Mouse (Mus musculus): ENCODE data around the gene Traf5.
A peak's percentile ranks its signal among the peaks of the same experiment; 100 is the strongest.

Traf5 gene

DNA sequence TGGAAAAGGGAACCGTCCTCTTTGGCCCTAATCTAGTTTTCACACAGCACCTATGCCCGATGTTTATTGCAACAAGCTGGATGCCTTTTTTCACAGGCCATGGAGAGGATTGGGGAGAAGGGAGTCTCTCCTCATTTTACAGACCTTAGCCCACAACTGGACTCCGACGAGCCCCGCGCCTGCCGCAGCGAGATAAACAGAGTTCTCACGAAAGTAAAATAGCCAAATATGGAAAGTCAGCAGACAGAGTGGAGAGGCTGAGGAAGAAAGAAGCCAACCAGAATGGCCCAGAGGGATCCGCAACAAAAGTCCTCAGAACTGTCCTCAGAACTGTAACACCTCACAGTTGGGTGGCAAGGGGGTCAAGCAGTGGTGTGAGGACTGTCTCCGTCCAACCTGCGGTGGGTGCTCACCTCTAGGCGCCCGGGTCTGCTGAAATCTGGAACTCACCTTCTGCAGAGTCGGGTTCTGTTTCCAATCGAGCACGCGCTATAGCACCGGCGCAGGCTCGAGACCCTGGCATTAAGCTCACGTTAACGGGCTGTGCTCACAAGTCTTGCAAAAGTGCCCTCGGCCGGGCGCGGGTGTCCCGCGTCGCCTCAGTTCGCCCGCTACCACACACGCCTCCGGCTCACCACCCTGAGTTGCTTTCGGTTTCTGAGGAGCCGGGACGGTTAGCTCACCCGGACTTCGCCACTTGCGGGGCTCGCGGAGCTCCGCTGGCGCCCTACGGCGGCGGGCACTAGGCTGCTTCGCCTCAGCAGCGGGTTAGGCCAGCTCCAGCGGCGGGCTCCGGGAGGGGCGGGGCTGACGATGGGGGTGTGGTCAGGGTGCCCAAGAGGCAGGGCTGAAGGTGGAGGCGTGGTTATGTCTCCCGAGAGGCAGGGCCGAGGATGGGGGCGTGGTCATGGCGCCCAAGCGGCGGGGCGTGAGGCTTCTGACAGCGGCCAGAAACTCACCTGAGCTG lies at the start of gene Traf5:
Gene Traf5, minus strand, starts transcription at position 754 of the 967 bp plus-strand sequence.
- DNase-seq (ENCODE audit: low spot score in 2 of 2), result peak; percentile 99 to 100

DNA sequence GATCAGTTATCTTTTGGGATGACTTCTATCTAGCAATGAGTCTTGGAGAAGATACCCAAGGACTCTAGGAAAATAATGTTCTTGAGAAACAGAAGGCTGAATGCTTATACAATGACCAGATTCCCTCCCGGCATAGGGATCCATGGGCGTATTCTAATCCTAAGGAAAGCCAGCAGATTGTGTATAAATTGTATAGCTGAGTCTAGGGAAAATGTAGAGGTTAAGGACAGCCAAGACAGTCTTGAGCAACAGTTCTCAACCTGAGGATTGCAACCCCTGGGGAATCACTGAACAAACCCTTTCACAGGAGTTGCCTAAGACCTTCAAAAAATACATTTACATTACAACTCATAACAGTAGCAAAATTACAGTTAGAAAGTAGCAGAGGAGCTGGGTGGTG lies 48.0 kb upstream of the Traf5 start:
- no peak for DNase-seq (ENCODE audit: low spot score in 2 of 2)

DNA sequence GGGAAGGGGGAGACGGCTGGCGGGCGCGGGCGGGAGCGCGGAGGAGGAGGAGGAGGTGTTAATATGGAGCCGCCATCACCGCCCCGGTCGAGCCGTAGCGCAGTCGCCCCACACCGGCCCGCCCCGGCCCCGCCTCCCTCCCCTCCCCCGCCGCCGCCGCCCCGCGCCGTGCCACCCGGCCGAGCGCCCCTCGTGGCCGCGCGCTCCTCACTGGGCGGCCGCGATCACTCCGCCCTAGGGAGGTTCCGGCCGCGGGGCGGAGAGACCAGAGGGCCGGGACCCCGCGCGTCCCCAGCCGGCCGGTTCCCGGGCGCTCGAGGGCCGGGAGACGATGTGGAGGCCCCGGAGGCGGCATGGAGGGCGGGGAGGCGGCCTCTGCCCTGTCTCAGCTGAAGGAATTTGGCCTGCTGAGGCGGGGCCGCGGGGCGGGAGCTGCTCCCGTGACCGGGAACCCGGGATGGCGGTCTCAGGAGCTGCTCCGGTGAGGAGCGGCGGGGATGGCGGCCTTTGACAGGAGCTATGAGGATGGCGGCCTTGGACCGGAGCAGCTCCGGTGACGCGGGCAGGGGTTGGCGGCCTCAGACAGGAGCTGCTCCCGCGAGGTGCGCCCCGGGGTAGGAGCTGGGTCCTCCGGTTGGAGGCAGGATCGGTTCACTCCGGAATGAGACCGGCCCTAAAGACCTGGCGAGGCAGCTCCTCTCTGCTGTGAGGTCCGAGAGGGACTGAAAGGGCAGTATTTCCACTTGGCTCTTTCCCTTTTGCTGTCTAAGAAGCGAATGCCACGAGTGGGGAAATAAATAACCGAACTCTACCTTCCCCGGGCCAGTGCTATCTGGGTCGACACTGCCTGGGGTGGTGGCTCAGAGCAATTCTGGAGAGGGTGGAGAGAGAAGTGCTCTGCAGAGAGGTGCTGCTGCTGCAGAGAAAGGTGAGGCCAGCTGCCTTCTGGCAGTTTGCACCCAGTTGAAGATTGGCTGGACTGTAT lies 45.9 kb upstream of the Traf5 start, which contains the start of gene Rcor3:
Gene Rcor3, minus strand, starts transcription at position 137 of the 985 bp plus-strand sequence.
- peak; percentile 80 to 92 for DNase-seq (ENCODE audit: low spot score in 2 of 2)

DNA sequence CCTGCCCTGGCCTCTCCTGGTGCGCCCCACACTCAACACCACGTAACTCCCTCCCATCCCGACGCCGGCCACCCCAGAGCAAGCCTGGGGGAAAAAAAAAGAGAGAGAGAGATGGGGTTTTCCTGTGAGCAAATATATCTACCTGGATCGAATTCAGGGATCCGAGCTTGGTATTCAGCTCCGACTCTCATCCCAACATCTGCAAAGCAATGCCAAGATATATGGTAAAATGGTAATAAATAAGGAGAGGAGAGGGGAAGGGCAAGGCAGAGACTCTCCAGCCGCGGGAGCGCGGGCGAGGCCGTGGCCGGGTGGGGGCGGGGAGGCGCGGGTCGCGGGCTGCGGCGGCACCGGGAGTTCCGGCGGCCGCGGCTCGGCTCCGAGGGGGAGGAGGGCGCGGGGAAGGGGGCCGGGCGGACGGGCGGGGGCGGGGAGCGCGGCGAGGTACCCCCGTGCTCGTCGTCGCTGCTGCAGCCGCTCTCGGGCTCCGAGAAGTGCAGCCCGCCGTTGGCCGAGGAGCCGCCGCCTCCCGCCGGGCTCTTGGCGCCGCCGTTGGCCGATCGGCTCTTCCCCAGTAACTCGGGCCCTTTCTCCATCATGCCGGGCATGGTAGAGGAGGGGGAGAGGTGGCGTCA lies 45.0 kb upstream of the Traf5 start:
- no peak for DNase-seq (ENCODE audit: low spot score in 2 of 2)

DNA sequence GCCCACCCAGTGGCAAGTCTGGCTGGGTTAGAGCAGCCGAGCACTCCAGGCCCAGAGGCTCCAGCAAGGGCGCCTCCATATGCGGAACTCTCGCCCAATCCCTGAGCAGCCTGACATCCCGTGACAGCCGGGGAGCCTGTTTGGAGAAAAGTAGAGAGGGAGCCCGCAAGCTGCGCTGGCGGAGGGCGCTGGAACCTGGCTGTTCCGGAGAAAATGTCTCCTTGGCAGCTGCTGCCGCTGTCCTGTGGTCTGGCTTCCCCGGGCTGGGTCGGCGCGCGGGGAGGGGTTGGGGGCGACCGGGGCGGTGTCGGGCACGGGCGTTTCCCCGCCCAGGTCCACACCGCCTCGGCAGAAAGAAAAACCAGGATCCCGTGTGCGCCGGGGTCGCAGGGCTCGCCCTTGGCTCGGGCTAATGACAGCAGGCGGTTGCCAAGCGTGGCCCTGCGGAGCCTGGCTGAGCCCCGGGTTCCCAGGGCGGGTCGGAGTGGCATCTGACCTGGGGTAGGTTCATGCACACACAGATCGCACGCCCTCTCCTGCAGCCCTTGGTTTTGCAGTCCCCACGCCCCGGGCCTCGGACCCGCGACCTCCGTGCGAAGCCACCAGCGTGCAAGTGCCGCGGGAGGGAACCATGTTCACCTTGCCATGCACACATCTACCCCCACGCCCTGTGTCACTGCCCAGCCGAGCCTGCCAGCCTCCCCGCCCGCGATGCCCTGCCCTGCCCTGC lies 44.4 kb upstream of the Traf5 start:
- peak; percentile 73 to 86 for DNase-seq (ENCODE audit: low spot score in 2 of 2)

DNA sequence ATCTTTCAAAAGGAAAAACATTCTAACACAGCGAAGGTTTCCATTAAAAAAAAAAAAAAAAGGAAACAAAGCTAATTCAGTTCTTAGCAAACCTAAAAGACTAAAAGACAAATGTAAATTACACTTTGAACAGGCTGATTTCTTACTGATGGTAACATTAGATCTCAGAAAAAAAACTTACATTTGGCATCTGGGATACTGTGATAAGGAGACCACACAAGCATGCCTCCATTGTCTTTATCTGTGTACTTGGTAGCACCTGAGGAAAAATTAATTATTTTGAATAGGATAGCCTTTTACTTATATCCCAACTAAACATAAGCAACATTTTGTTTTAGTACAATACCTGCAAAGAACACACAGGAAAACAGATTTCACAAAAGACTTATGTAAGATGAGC lies 37.8 kb upstream of the Traf5 start:
- DNase-seq (ENCODE audit: low spot score in 2 of 2), result no peak

DNA sequence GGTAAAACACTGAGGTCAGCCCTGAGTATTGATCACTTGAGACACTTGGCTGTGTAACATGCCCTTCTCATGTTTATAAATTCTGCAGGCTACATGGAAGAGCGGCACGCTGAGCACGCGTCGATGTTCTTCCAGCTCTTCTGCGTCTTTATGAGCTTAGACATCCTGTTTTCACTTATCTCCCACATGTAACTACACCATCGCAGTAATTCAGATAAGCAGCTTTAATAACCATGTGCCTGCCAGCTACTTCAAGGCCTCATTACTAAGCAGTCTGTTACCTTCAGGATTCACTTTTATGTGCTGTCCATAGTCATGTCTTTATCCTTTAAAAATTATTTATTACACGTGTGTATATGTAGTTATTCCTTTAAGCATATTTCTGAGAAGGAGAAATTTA lies 36.0 kb upstream of the Traf5 start:
- DNase-seq (ENCODE audit: low spot score in 2 of 2), result no peak

DNA sequence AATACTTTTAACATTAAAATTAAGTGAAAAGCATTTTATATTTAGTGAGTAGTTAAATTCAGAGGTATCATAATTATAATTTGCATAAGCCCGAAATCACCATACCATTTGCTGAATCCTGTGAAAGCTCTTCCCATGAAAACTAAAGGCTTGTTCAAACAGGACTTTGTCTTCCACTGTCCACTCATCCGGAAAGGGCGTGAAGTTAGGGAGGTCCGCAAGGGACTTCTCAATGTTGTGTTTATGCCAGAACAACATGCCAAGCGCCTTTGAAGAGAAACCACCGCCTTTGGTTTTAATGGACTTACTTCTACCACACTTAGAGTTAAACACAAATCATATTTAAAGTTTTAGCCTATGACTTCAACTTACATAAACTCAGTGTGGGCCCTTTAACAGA lies 33.4 kb upstream of the Traf5 start:
- no peak for DNase-seq (ENCODE audit: low spot score in 2 of 2)

DNA sequence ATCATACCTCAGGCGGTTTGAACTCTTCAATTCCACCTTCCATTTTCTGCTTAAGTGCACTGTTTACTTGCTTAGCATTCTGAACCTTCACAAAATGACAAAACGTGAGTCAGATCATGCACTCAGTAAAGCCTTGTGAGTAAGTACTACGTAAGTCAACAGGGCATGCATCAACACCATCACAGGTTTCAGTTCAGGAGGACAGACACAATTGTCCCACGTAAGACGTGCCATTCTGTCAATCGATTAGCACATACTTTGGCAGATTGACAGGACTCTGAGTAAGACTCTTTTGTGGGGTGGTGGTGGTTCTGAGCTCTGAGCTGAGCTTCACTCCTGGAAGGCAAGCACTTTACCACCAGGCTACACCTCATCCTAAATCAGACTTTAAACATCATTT lies 23.9 kb upstream of the Traf5 start:
- DNase-seq (ENCODE audit: low spot score in 2 of 2), result no peak

DNA sequence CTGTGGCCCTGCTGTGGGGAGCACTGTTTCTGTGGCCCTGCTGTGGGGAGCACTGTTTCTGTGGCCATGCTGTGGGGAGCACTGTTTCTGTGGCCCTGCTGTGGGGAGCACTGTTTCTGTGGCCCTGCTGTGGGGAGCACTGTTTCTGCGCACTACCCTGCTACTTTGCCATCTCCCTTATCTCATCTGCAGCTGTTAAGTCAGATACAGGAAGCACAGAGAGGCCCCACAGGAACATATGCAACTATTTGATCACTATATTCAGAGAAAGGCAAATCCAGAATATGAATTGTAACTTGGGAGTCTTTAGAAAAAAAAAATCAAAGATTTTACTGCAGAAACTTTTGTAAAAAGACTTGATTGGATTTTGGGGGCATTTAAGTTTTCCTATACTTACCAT lies 23.0 kb upstream of the Traf5 start:
- no peak for DNase-seq (ENCODE audit: low spot score in 2 of 2)

DNA sequence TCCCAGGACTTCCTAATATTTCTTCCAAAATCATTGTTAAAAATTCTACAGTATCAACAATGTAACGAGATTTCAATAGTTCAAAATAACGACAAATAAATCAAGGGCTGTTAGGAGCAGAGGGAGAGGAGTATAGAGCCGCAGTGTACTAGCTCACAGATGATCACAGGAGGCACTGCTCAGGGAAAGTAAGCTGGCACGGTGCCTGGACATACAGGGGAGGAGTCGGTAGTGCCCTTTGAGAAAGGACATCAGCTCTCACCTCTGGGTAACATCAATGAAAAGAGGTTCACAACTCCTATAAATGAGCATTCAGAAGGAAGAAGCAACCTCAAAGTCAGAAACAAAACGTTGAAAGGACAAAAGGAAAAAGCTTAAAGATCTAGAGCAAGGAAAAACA lies 16.8 kb upstream of the Traf5 start:
- DNase-seq (ENCODE audit: low spot score in 2 of 2), result no peak

DNA sequence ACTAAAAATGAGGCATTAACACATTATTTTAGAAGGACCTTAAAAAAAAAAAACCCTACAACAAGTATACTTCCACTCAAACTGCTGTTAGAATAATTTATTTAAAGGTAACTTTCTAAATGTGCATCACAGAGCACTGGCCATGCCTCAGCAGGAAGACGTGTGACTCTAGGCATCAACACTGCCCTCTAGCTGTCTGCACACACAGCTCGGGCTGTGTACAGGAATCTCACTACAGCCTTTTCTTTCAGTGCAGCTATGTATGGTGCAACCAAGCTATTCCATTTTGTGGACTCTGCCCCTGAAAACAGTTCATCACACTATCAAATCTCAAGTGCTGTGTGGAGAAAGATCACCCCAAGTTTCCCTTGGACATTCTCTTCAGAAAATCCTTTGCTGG lies 15.0 kb upstream of the Traf5 start:
- no peak for DNase-seq (ENCODE audit: low spot score in 2 of 2)

DNA sequence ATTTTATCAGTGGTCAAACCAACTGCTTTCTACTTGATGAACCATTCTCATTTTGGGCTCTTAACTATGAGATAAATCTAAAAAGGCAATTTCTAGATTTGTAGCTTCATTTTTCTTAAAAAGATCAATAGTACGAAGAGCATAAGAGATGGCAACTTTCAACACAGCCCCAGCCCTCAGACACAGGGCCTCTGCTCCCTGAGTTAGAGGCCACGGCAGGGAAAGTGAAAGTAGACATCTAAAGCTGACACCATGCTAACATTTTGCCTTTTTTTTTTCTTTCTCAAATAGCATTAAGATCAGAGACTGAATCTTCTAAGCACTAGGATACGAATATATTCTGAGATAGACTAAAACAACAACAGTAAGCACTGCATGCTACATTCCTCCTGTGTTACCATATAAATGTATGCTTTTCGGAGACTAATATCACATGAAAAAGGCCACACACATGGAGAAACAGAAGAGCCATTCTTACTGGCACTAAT lies 13.6 kb upstream of the Traf5 start:
- no peak for DNase-seq (ENCODE audit: low spot score in 2 of 2)

DNA sequence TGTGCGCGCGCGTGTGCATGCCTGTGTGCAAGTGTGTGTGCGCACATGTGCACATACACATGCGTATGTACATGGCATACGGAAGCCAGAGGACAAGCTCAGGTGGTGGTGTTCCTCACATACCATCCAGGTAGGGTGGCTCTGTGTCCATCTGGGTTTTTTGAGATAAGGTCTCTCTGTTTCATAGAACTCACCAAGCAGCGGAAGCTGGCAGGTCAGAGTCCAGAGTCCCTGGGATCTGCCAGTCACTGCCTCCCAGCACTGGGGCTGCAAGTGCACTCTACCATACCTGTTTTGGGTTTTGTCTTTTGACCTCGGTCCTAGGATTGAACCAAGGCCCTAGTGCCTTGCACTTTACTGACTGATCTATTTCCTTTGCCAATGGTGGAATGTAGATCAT lies 11.7 kb upstream of the Traf5 start:
- DNase-seq (ENCODE audit: low spot score in 2 of 2), result no peak

DNA sequence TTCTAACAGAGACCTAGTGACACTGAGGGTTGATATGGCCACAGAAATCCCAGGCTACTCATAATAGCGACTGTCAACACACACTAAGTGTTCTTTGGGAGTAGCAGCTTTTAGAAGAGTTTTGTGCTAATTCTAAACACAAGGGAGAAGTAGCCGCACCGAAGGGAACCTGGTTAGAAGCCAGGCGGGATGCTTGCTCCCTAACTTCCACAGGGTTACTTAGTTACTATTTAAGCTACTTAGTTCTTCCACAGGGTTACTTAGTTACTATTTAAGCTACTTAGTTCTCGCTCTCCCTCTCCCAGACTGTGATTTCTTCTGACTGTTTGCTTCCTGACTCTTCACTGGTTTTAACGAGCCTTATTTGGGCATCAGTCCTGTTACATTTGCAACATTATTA lies 10.8 kb upstream of the Traf5 start:
- DNase-seq (ENCODE audit: low spot score in 2 of 2), result no peak

DNA sequence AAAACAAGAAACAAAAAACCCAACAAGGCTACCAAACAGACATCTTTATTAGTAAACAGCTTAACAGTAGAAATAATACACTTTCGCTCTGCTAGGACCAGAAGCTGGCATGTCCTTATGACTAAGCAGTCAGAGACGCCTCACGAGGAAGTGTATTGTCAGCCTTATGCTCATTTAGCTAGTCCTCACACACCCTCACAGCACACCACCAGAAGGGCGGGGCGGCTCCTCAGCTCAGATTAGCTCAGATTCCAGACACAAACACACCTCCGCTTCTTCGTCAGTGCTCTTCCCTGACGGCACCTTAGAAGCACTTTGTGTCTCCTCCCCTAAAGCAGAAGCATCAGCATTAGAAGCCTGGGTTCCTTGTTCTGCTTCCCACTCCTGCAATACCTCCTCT lies 9.0 kb upstream of the Traf5 start:
- no peak for DNase-seq (ENCODE audit: low spot score in 2 of 2)

DNA sequence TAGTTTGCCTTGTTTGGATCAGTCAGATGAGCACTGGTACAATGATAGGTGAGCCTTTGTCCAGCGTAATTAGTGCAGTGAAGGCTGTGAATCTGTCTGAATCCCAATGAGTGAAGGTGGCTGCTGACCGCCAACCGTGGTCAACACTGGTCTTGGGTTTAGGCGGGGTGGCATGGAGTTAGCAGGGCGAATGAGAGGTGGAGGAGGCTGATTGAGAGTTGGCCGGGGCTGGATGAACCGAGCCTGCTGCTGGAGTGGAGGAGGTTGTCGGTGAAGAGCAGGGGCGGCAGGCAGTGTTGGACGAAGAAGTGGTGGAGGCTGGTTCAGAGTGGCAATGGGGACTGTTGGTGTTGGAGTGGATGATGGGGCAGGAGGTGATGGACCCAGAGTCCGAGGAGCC lies 8.4 kb upstream of the Traf5 start:
- DNase-seq (ENCODE audit: low spot score in 2 of 2), result no peak

DNA sequence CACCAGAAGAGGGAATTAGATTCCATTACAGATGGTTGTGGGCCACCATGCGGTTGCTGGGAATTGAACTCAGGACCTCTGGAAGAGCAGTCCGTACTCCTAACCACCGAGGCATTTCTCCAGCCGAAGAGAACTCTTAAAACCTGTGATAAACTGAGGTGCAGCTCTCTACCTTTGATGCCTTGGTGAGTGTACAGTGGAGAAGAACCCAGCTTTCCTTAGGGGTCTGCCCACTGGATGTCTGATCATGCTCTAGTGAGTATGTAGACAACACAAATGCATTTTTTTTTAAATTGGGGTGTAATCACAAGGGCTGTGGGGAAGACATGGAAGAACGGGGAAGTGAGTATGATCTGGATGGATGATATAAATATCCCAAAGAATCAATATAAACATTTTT lies 3.3 kb upstream of the Traf5 start:
- no peak for DNase-seq (ENCODE audit: low spot score in 2 of 2)

DNA sequence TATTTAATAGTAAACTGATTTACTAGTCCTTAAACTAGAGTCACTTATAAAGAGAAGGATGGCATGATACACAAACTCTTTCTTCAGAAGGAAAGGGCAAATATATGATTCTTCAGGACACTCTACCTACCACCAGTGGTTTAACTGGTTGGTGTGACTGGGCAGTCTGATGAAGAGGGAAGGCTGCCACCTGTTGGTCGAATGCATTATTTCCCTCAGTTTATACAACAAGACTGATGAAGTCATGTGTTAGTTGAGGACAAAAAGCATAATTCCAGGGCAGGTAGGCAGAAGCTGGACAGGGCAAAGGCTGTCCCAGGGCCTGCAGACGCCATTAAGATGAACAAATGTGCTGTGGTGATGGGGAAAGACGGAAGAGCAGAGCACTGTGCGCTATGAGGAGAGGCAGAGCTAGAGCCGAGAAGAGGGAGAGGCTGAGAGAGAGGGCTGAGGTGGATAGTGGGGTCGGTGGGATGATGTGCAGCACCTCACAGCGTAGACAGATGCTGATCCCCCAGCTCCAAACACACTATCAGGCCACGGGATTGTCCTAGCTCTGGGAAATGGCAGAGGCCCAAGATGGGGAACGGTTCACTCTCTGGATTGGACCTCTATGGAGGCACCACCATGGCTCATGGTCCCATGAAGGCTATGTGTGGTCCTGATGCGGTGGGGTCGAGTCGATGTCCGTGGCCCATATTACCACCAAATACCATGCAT lies 2.3 kb upstream of the Traf5 start:
- peak; percentile 67 to 83 for DNase-seq (ENCODE audit: low spot score in 2 of 2)

DNA sequence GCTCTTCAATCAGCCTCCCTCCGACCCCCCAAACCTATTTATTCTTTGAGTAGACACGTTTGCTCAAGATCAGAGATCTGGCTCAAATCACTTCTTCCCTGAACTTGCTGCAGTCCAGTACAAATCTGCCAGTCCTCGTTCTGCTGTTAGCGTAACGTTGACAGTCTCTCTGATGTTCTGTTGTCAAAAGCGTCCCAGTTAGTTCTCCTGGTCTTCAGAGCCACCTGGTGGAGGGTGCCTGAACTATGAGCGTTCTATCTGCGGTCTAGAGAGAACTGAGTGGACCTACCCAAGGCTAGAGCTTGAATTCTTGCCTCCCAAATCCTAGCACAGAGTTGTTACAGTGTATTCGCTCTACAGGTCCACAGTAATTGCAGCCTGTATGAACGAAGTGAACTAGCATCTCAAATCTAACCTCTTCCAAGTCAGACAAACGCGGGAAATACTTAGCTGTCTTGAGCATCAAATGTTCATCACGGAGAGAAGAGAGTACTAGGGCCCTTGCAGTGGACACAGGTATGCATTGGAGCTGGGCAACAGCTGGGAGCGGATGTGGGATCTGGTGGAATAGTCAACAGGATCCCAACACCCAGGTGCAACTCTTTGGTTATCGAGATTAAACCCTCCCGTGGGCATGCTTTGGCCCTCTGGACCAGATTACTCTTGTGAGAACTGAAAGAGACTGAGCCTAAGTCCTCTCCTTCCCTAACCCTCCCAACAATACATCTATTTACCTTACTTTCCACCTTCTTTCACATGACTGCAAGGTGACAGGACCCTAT lies 711 bp upstream of the Traf5 start:
- peak; percentile 83 to 90 for DNase-seq (ENCODE audit: low spot score in 2 of 2)
